Mouse (Mus musculus) CH12.LX (cell line): ENCODE data around the gene Plekha8. TPM values are rescaled to one million over a fixed set of nuclear protein-coding genes. Genes with fewer than 3 reads are reported as not detected.

ENCODE experiments used
- DNase-seq: peaks from one replicate; pipeline ENCODE4 v3.0.0-alpha.2; 2013; ENCODE audit errors: extremely low read depth
- H3K27ac ChIP-seq: 2 replicates; pipeline ENCODE4 v1.5.1; 2012; ENCODE audit warnings: low read depth, mild to moderate bottlenecking, control low read depth, moderate library complexity; ENCODE audit not compliant: insufficient read depth
- H3K27me3 ChIP-seq: replicated peaks from 2 replicates; pipeline ENCODE3; 2012; ENCODE audit warnings: inconsistent platforms
- H3K36me3 ChIP-seq, 2 experiments: replicated peaks in 1 of 2; 2 replicates each; pipeline versions ENCODE3 to v1.6.1; 2012; ENCODE audit warnings: inconsistent platforms in 1 of 2, low read length in 1 of 2, mild to moderate bottlenecking in 1 of 2, mixed read lengths in 1 of 2, moderate library complexity in 1 of 2; ENCODE audit not compliant: control insufficient read depth in 1 of 2, insufficient read depth in 1 of 2
- H3K4me1 ChIP-seq, 2 experiments: 2 replicates each; pipeline ENCODE4 v1.6.1; 2012; ENCODE audit warnings: inconsistent platforms in 1 of 2, moderate library complexity in 1 of 2; ENCODE audit not compliant: insufficient read depth in 2 of 2, control insufficient read depth in 1 of 2
- H3K4me2 ChIP-seq: 2 replicates; pipeline ENCODE4 v1.6.1; 2012; ENCODE audit warnings: low read depth, mild to moderate bottlenecking, control low read depth; ENCODE audit not compliant: poor library complexity, insufficient read depth, severe bottlenecking
- H3K4me3 ChIP-seq, 3 experiments: fragments of 150-350 bp in 1 of 3; sonication (generic) in 1 of 3; replicated peaks in 1 of 3; 2 replicates each; pipeline versions ENCODE3 to v1.5.1; 2011 to 2012; ENCODE audit warnings: low read depth in 2 of 3, low read length in 2 of 3, mild to moderate bottlenecking in 2 of 3, moderate library complexity in 2 of 3, control low read depth in 1 of 3, improper control_type of control experiment in 1 of 3, inconsistent platforms in 1 of 3, mixed read lengths in 1 of 3; ENCODE audit not compliant: poor library complexity in 1 of 3
- H3K79me2 ChIP-seq: replicated peaks from 2 replicates; pipeline ENCODE4 v1.6.1; 2012; ENCODE audit warnings: mild to moderate bottlenecking, moderate library complexity; ENCODE audit not compliant: control insufficient read depth, poor library complexity, insufficient read depth, severe bottlenecking; ENCODE audit errors: extremely low read depth
- H3K9ac ChIP-seq: 2 replicates; pipeline ENCODE4 v1.6.1; 2012; ENCODE audit warnings: low read depth, mild to moderate bottlenecking, control low read depth, moderate library complexity; ENCODE audit not compliant: insufficient read depth
- H3K9me3 ChIP-seq: replicated peaks from 2 replicates; pipeline ENCODE3; 2012; ENCODE audit warnings: low read length, inconsistent platforms, mixed read lengths
- BHLHE40 ChIP-seq: IDR thresholded peaks from 2 replicates; pipeline ENCODE4 v1.6.1; 2011; ENCODE audit warnings: mild to moderate bottlenecking, low read depth, low read length, improper control_type of control experiment
- CHD1 ChIP-seq: IDR thresholded peaks from 2 replicates; pipeline ENCODE4 v1.6.1; 2012; ENCODE audit warnings: low read depth, low read length, improper control_type of control experiment, inconsistent platforms
- CHD2 ChIP-seq: IDR thresholded peaks from 2 replicates; pipeline ENCODE4 v1.6.1; 2011; ENCODE audit warnings: low read length, improper control_type of control experiment
- CTCF ChIP-seq, 2 experiments: IDR thresholded peaks in 1 of 2; conservative IDR thresholded peaks in 1 of 2; 2 replicates each; pipeline ENCODE4 v1.5.1; 2011 to 2012; ENCODE audit warnings: low read depth in 2 of 2, low read length in 2 of 2, improper control_type of control experiment in 1 of 2, inconsistent platforms in 1 of 2, mild to moderate bottlenecking in 1 of 2, moderate library complexity in 1 of 2
- E2F4 ChIP-seq: IDR thresholded peaks from 2 replicates; pipeline ENCODE4 v1.6.1; 2011; ENCODE audit warnings: low read depth, low read length, improper control_type of control experiment; ENCODE audit not compliant: insufficient replicate concordance
- ELF1 ChIP-seq: IDR thresholded peaks from 2 replicates; pipeline ENCODE4 v1.6.1; 2014; ENCODE audit warnings: low read depth, mild to moderate bottlenecking, inconsistent platforms, low read length, improper control_type of control experiment
- EP300 ChIP-seq: IDR thresholded peaks from 2 replicates; pipeline ENCODE4 v1.6.1; 2011; ENCODE audit warnings: low read length, improper control_type of control experiment
- GABPA ChIP-seq: IDR thresholded peaks from 2 replicates; pipeline ENCODE4 v1.6.1; 2012; ENCODE audit warnings: low read depth, low read length, improper control_type of control experiment, inconsistent platforms; ENCODE audit not compliant: insufficient replicate concordance
- HCFC1 ChIP-seq: IDR thresholded peaks from 2 replicates; pipeline ENCODE4 v1.6.1; 2012; ENCODE audit warnings: low read depth, mild to moderate bottlenecking, inconsistent platforms, low read length, improper control_type of control experiment
- IRF4 ChIP-seq: IDR thresholded peaks from 2 replicates; pipeline ENCODE4 v1.6.1; 2014; ENCODE audit warnings: low read depth, mild to moderate bottlenecking, inconsistent platforms, low read length, improper control_type of control experiment
- JUN ChIP-seq: IDR thresholded peaks from 2 replicates; pipeline ENCODE4 v1.6.1; 2011; ENCODE audit warnings: low read depth, mild to moderate bottlenecking, low read length, improper control_type of control experiment, moderate library complexity; ENCODE audit not compliant: insufficient read depth
- KAT2A ChIP-seq: IDR thresholded peaks from 2 replicates; pipeline ENCODE4 v1.6.1; 2012; ENCODE audit warnings: low read length, improper control_type of control experiment, inconsistent platforms; ENCODE audit not compliant: insufficient replicate concordance
- MAFK ChIP-seq: IDR thresholded peaks from 2 replicates; pipeline ENCODE4 v1.6.1; 2011; ENCODE audit warnings: low read length, improper control_type of control experiment; ENCODE audit not compliant: insufficient replicate concordance
- MAZ ChIP-seq: IDR thresholded peaks from 2 replicates; pipeline ENCODE4 v1.6.1; 2012; ENCODE audit warnings: low read depth, mild to moderate bottlenecking, inconsistent platforms, low read length, improper control_type of control experiment, moderate library complexity
- MEF2A ChIP-seq: IDR thresholded peaks from 2 replicates; pipeline ENCODE4 v1.6.1; 2014; ENCODE audit warnings: low read depth, mild to moderate bottlenecking, inconsistent platforms, low read length, improper control_type of control experiment, borderline replicate concordance
- MXI1 ChIP-seq: IDR thresholded peaks from 2 replicates; pipeline ENCODE4 v1.6.1; 2011; ENCODE audit warnings: mild to moderate bottlenecking, low read depth, low read length, improper control_type of control experiment
- NRF1 ChIP-seq: IDR thresholded peaks from 2 replicates; pipeline ENCODE4 v1.6.1; 2014; ENCODE audit warnings: low read depth, mild to moderate bottlenecking, inconsistent platforms, low read length, improper control_type of control experiment, moderate library complexity
- PAX5 ChIP-seq: IDR thresholded peaks from 2 replicates; pipeline ENCODE4 v1.6.1; 2012; ENCODE audit warnings: low read length, inconsistent platforms, mixed read lengths
- POLR2AphosphoS2 ChIP-seq: IDR thresholded peaks from 2 replicates; pipeline ENCODE4 v1.6.1; 2011; ENCODE audit warnings: low read depth, low read length, improper control_type of control experiment
- RAD21 ChIP-seq: IDR thresholded peaks from 2 replicates; pipeline ENCODE4 v1.6.1; 2011; ENCODE audit warnings: low read depth, mild to moderate bottlenecking, low read length, improper control_type of control experiment, moderate library complexity
- RCOR1 ChIP-seq: conservative IDR thresholded peaks from 2 replicates; pipeline ENCODE4 v1.6.1; 2012; ENCODE audit warnings: low read depth, mild to moderate bottlenecking, inconsistent platforms, low read length, improper control_type of control experiment
- SIN3A ChIP-seq: IDR thresholded peaks from 2 replicates; pipeline ENCODE4 v1.6.1; 2012; ENCODE audit warnings: low read length, improper control_type of control experiment, inconsistent platforms
- TBP ChIP-seq: conservative IDR thresholded peaks from 2 replicates; pipeline ENCODE4 v1.6.1; 2011; ENCODE audit warnings: low read depth, low read length, improper control_type of control experiment
- TCF12 ChIP-seq: IDR thresholded peaks from 2 replicates; pipeline ENCODE4 v1.6.1; 2014; ENCODE audit warnings: low read depth, mild to moderate bottlenecking, inconsistent platforms, low read length, improper control_type of control experiment
- UBTF ChIP-seq: IDR thresholded peaks from 2 replicates; pipeline ENCODE4 v1.6.1; 2012; ENCODE audit warnings: low read depth, mild to moderate bottlenecking, inconsistent platforms, low read length, improper control_type of control experiment, moderate library complexity
- USF2 ChIP-seq: conservative IDR thresholded peaks from 2 replicates; pipeline ENCODE4 v1.6.1; 2011; ENCODE audit warnings: low read depth, low read length, improper control_type of control experiment
- ZC3H11A ChIP-seq: IDR thresholded peaks from 2 replicates; pipeline ENCODE4 v1.6.1; 2012; ENCODE audit warnings: low read depth, mild to moderate bottlenecking, inconsistent platforms, low read length, improper control_type of control experiment
- ZKSCAN1 ChIP-seq: IDR thresholded peaks from 2 replicates; pipeline ENCODE4 v1.6.1; 2012; ENCODE audit warnings: low read depth, inconsistent platforms, low read length, improper control_type of control experiment, borderline replicate concordance
- ZNF384 ChIP-seq: IDR thresholded peaks from 2 replicates; pipeline ENCODE4 v1.6.1; 2012; ENCODE audit warnings: low read depth, low read length, improper control_type of control experiment, inconsistent platforms
- dilution Hi-C: fragments of 300-500 bp; cut with MboI; formaldehyde crosslinking; loops from 2 replicates; pipeline ENCODE4 v1.14.3; 2020; ENCODE audit warnings: low sequenced_read_pairs; ENCODE audit not compliant: extremely low pct_unique_long_range_greater_than_20kb, extremely low pct_ligation_motif_present
- in situ Hi-C: fragments of 300-500 bp; cut with MboI; formaldehyde crosslinking; loops from 3 replicates; pipeline ENCODE4 v1.14.3; 2019; ENCODE audit warnings: low sequenced_read_pairs, low pct_ligation_motif_present, low pct_unique_long_range_greater_than_20kb, mixed read lengths
- polyA plus RNA-seq: library from polyadenylated mRNA; unstranded; fragments of >175 nt; gene quantifications from 2 replicates; pipeline ENCODE4 v1.2.1, GENCODE M21; 2012; ENCODE audit warnings: low read depth; ENCODE audit not compliant: insufficient read length
- total RNA-seq, 2 experiments: library from RNA; depleted of rRNA; stranded (reverse); fragments of 300-350 nt in 1 of 2; fragments of >200 nt in 1 of 2; gene quantifications; 2 replicates each; pipeline ENCODE4 v1.2.3; 2012 to 2014

Plekha8 gene
- total and polyA plus RNA-seq, 3 experiments = 5.8 to 10.2 (median 9.8) TPM

GRCm38 (mm10) chr6:54586911-54587310 is 8.0 kb upstream of the Plekha8 start:
- Histone ChIP-seq H3K27ac (no peak overlapping the region), H3K36me3 (peaks cover 6 to 10% of the 10 kb centered on the region in 2 experiments), H3K27me3 (peaks cover 2% of the 10 kb centered on the region), H3K9ac (no peak overlapping the region), H3K4me3 (no peak overlapping the region), H3K79me2 (no peaks in the 10 kb centered on the region), H3K4me1 (peaks cover 2 to 11% of the 10 kb centered on the region in 2 experiments; a peak in 2 of 4 replicates), H3K9me3 (no peaks in the 10 kb centered on the region), H3K4me2 (no peak overlapping the region)
- dilution Hi-C loops (no loop called here), in situ Hi-C loops (loop anchor here (25.0 kb wide), 2 partner anchors 325 to 425 kb away; no protein-coding TSS in a partner anchor)
- no peak for DNase-seq
- TF ChIP-seq CHD2 (no peak), GABPA (no peak), ZC3H11A (no peak), ELF1 (no peak), PAX5 (no peak), KAT2A (no peak), USF2 (no peak), ZKSCAN1 (no peak), MXI1 (no peak), MEF2A (no peak), EP300 (no peak), E2F4 (no peak), CTCF (conservative IDR thresholded peaks at IDR 0.05 in 1 of 2, IDR thresholded peaks at IDR 0.05 in 1 of 2; ENCODE audit: low read depth in 2 of 2, low read length in 2 of 2) (no peak), IRF4 (no peak), POLR2AphosphoS2 (no peak), TCF12 (no peak), ZNF384 (no peak), BHLHE40 (no peak), RAD21 (no peak), NRF1 (no peak)
- TF ChIP-seq, all 38 proteins: peak for 0

- H3K4me1 ChIP-seq = peaks cover 2 to 14% of the 10 kb centered on the region in 2 experiments; a peak in 3 of 4 replicates
- peaks cover 2% of the 10 kb centered on the region for H3K27me3 ChIP-seq
- no peaks in the 10 kb centered on the region for H3K79me2 ChIP-seq
- no peak for TF ChIP-seq PAX5
- no peak for TF ChIP-seq ELF1
- no peak for TF ChIP-seq POLR2AphosphoS2
- no peak for TF ChIP-seq MAZ
- no peak for TF ChIP-seq JUN
- no peak for TF ChIP-seq RCOR1
- no peak for TF ChIP-seq MAFK
- no peak for TF ChIP-seq UBTF
- no peak for TF ChIP-seq CHD1
- TF ChIP-seq SIN3A = no peak
- no peak for TF ChIP-seq CHD2
- no peak for TF ChIP-seq RAD21
- no peak for TF ChIP-seq HCFC1
- no peak for TF ChIP-seq TBP
- no peak for TF ChIP-seq IRF4
- DNase-seq = no peak
- H3K9ac ChIP-seq = no peak overlapping the region
- H3K36me3 ChIP-seq = peaks cover 6 to 7% of the 10 kb centered on the region in 2 experiments
- no peak overlapping the region for H3K27ac ChIP-seq
- in situ Hi-C loops (loop anchor here (25.0 kb wide), 2 partner anchors 325 to 425 kb away; no protein-coding TSS in a partner anchor), dilution Hi-C loops (no loop called here)
- H3K4me2 ChIP-seq = no peak overlapping the region
- H3K9me3 ChIP-seq = no peaks in the 10 kb centered on the region
- no peak overlapping the region for H3K4me3 ChIP-seq
Measured at GRCm38 (mm10) chr6:54587683-54588082, 7.2 kb upstream of the Plekha8 start.
